Mouse (Mus musculus) liver, embryonic 13.5 days (tissue): ENCODE data around the gene Srpk1. TPM values are rescaled to one million over a fixed set of nuclear protein-coding genes. Genes with fewer than 3 reads are reported as not detected.
A peak's percentile ranks its signal among the peaks of the same experiment; 100 is the strongest.

ENCODE experiments used
- ATAC-seq: fragments of 200-750 bp; cut with Nextera tagmentation; 2 replicates; pipeline ENCODE4 v1.8.0; 2017; ENCODE audit warnings: low read depth, mild to moderate bottlenecking, moderate number of reproducible peaks, moderate library complexity
- DNase-seq: peaks from one replicate; pipeline ENCODE4 v3.0.0; 2022
- H3K27ac ChIP-seq: fragments of 300-500 bp; sonication (generic); 2 replicates; pipeline ENCODE4 v1.5.1; 2015; ENCODE audit warnings: moderate library complexity, mild to moderate bottlenecking, inconsistent platforms
- H3K27me3 ChIP-seq: fragments of 300-500 bp; sonication (generic); 2 replicates; pipeline ENCODE4 v1.6.1; 2015; ENCODE audit warnings: mild to moderate bottlenecking, inconsistent platforms
- H3K36me3 ChIP-seq: fragments of 300-500 bp; sonication (generic); 2 replicates; pipeline ENCODE4 v1.6.1; 2015; ENCODE audit warnings: mild to moderate bottlenecking, inconsistent platforms
- H3K4me1 ChIP-seq: fragments of 300-500 bp; sonication (generic); replicated peaks from 2 replicates; pipeline ENCODE4 v1.6.1; 2015; ENCODE audit warnings: inconsistent platforms
- H3K4me2 ChIP-seq: fragments of 300-500 bp; sonication (generic); 2 replicates; pipeline ENCODE4 v1.6.1; 2015; ENCODE audit warnings: inconsistent platforms, mild to moderate bottlenecking, moderate library complexity
- H3K4me3 ChIP-seq: fragments of 300-500 bp; sonication (generic); replicated peaks from 2 replicates; pipeline ENCODE4 v1.5.1; 2015; ENCODE audit warnings: mild to moderate bottlenecking, inconsistent platforms
- H3K9ac ChIP-seq: fragments of 300-500 bp; sonication (generic); 2 replicates; pipeline ENCODE4 v1.6.1; 2015; ENCODE audit warnings: mild to moderate bottlenecking, inconsistent platforms
- H3K9me3 ChIP-seq: fragments of 300-500 bp; sonication (generic); replicated peaks from 2 replicates; pipeline ENCODE4 v1.6.1; 2016; ENCODE audit warnings: inconsistent platforms
- WGBS: fragments of 180-500 bp; shearing (Covaris S2); methylation state at CpG from one replicate; pipeline ENCODE4 v1.1.7; 2015; ENCODE audit not compliant: insufficient replicate concordance; 5-methylcytosine and 5-hydroxymethylcytosine counted together
- polyA plus RNA-seq: library from polyadenylated mRNA; unstranded; fragments of >200 nt; fragmentation: Nextera tagmentation; extraction: Ambion mirVana; gene quantifications from 2 replicates; pipeline ENCODE4 v1.2.1, GENCODE M21; 2015

Gene Srpk1
- polyA plus RNA-seq, result 54.3 and 57.7 TPM in 2 replicates

DNA sequence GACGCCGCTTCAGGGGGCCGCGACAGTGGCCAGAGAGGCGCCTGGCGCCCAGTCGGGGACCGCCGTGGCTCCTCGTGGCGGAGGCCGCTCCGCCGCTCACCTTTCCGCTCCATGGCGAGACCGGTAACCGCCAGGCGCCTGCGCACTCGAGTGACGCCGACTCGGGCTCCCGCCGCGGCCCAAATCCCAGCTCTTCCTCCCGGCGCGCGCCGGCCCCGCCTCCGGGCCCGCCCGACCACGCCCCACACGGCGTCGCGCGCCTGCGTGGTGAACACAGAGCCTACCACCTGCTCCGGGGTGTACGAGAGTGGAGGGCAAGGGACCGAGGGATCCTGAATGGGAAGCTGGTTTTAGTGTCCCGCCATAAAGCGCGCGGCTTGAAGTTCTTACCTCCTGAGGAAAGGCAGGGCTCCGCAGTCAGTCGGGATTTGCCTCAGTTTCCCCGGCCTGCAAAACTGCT is at the start of gene Srpk1:
Gene Srpk1 (minus strand): TSS at position 410 of the 460 bp plus-strand sequence.
- DNase-seq (peak; percentile 82), ATAC-seq (peak; percentile 87)
- under 1% methylated on average over 41 of the region's 53 CpGs for WGBS
- Histone ChIP-seq H3K27me3 (no peaks in the 10 kb centered on the region), H3K36me3 (peaks cover 17% of the 10 kb centered on the region), H3K27ac (peak within 1 kb of the TSS; percentile 88), H3K4me1 (peaks cover 48% of the 10 kb centered on the region), H3K4me3 (peak within 1 kb of the TSS; percentile 96), H3K9ac (peak within 1 kb of the TSS; percentile 96), H3K4me2 (peak within 1 kb of the TSS; percentile 97), H3K9me3 (no peaks in the 10 kb centered on the region)

DNA sequence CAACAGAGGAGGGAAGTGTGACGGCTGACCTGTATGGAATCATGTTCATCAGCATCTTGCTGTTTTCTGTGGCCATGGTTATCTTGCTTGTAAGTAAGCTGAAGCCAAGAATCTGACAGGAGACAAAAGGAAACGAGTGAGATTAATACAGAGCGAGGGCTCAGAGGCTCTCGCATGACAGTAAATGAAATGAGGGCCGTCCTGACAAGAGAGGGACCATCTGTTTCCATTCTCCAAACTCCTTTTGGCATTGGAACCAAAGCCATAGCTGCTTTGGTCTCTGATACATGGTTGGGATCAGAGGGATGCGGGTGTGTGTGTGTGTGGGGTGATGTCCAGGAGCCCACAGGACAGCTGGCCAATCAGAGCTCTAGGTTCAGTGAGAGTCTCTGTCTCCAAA is 37.1 kb upstream of the Srpk1 start:
- H3K36me3 ChIP-seq, result no peaks in the 10 kb centered on the region
- DNase-seq, result no peak
- peaks cover 4% of the 10 kb centered on the region for H3K4me1 ChIP-seq
- no peaks in the 10 kb centered on the region for H3K27me3 ChIP-seq
- H3K4me2 ChIP-seq, result no peak overlapping the region
- no peaks in the 10 kb centered on the region for H3K9me3 ChIP-seq
- no peak overlapping the region for H3K9ac ChIP-seq
- H3K27ac ChIP-seq, result no peak overlapping the region
- no peak overlapping the region for H3K4me3 ChIP-seq
- 50% methylated on average over 6 of the region's 6 CpGs for WGBS
- ATAC-seq, result no peak

DNA sequence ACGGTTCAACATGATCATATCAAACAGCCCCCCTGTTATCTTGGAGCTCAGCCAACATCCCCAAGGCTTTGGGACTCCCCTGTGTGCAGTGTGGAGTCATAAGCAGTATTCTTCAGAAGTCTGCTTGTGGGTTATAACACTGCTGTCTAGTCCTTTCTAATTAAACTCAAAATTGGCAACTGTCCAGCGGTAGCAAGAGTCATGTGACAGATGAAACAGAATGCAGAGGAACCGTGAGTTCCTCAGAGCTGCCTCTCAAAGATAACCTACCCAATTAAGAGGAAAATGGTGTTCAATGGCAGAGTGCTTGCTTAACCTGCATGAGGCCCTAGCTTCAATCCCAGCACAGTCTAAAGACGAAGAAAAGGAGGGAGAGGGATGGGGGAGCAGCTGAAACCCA is 35.4 kb upstream of the Srpk1 start:
- WGBS, result 34% methylated on average over 4 of the region's 4 CpGs
- Histone ChIP-seq H3K4me1 (peaks cover 4% of the 10 kb centered on the region), H3K27me3 (no peaks in the 10 kb centered on the region), H3K9me3 (no peaks in the 10 kb centered on the region), H3K4me2 (no peak overlapping the region), H3K36me3 (no peaks in the 10 kb centered on the region), H3K9ac (no peak overlapping the region), H3K27ac (no peak overlapping the region), H3K4me3 (no peak overlapping the region)
- ATAC-seq (no peak), DNase-seq (no peak)

DNA sequence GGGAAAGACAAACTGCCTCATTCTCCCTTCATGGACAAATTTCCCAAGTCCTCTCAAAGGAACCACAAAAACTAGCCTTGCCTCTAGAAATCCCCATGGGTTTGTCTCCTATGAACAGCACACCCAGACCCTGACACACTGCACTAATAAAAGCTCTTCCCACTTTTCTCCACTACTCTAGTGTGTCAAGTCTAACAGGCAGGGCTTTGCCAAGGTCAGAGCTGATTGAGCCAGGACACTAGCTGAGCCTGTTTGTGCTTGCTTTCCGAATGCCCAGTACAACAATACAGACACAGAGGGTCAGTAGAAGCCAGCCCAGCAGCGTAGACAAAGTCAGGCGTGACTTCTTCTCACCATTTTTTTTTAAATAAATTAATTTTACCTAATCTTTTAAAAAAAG is 27.8 kb upstream of the Srpk1 start:
- H3K4me1 ChIP-seq, result no peaks in the 10 kb centered on the region
- no peak overlapping the region for H3K4me2 ChIP-seq
- ATAC-seq (no peak), DNase-seq (no peak)
- H3K9me3 ChIP-seq, result no peaks in the 10 kb centered on the region
- no peaks in the 10 kb centered on the region for H3K36me3 ChIP-seq
- no peak overlapping the region for H3K27ac ChIP-seq
- H3K4me3 ChIP-seq, result no peak overlapping the region
- WGBS, result 71% methylated on average over 3 of the region's 3 CpGs
- no peak overlapping the region for H3K9ac ChIP-seq
- no peaks in the 10 kb centered on the region for H3K27me3 ChIP-seq

DNA sequence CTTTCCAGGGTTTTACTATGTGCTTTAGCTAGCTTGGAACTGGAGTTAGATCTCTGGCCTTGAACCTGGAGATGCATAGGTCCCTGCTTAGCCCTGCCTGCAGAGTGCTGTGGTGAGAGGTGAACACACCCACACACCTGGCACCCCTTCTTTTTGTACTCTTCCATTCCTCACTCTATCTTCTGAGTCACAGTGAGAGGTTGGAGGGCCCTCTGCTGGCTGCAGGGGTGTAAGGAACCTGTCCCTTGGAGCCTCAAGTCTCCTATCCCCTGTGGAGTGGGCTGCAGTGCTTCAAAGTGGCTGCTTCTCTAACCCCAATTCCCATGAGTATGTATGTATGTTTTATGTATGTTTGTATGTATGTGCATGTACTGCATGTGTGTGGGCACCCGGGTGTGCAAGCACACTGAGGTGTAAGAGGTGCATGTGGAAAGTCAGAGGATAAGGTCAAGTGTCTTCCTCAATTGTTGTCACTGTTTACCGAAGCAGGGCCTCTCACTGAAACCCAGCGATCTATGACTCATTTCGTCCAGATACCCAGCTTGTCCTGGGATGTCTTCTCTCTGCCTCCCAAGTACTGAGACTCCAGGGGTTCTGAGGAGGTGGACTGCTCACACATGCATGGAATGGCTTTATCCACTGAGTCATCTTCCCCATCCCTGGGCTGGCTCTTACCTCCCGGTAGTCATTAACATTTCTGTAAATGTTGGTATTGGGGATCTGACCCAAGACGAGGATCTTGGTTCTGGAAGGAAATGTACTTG is 26.3 kb upstream of the Srpk1 start:
- Histone ChIP-seq H3K4me3 (no peak overlapping the region), H3K9me3 (no peaks in the 10 kb centered on the region), H3K9ac (no peak overlapping the region), H3K36me3 (no peaks in the 10 kb centered on the region), H3K27me3 (0 out of 2 replicates have a peak, but pooled peaks cover 4% of the 10 kb centered on the region), H3K27ac (no peak overlapping the region), H3K4me2 (no peak overlapping the region), H3K4me1 (no peaks in the 10 kb centered on the region)
- DNase-seq, result peak; percentile 6
- WGBS, result 36% methylated on average over 6 of the region's 6 CpGs
- no peak for ATAC-seq

DNA sequence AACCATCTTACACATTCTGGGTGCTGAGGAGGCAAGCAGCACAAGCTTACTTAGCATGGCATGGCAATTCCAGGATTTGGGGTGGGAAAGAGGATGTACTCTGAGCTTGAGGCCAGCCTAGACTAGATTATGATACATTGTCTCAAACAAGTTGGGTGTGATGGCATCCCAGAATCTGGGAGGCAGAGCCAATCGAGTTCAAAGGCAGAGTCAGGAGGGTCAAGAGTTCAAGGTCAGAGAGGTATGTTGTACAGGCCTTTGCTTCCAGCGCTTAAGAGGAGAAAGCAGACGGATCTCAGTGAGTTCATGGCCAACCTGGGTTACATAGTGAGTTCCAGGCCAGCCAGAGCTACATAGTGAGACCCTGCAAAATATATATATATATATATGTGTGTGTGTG is 23.7 kb upstream of the Srpk1 start:
- WGBS, result 39% methylated on average over 3 of the region's 3 CpGs
- no peaks in the 10 kb centered on the region for H3K9me3 ChIP-seq
- no peak overlapping the region for H3K9ac ChIP-seq
- no peak overlapping the region for H3K27ac ChIP-seq
- H3K4me1 ChIP-seq, result no peaks in the 10 kb centered on the region
- DNase-seq (no peak), ATAC-seq (no peak)
- H3K4me2 ChIP-seq, result no peak overlapping the region
- peaks cover 17% of the 10 kb centered on the region; the same call in 1 of the 2 replicates for H3K27me3 ChIP-seq
- no peaks in the 10 kb centered on the region for H3K36me3 ChIP-seq
- H3K4me3 ChIP-seq, result no peak overlapping the region

DNA sequence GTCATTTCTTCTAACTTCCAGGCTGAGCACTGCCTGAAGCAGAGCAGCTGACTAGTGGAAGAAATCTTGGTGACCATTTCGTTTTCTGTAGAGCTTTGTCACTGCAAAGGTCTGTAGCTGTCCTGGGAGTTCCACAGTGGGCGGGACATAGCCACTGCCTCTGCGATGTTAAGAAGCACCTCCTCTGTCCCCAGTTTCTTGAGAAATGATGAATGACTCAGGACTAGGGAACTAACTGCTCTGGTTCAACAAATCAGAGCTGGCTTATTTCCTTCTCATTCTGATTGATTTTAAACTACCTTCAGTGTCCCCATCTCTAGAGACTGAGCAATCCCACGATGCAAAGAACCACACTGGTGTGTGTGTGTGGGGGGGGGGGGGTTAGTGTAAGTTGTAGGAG is 21.6 kb upstream of the Srpk1 start:
- Histone ChIP-seq H3K9me3 (no peaks in the 10 kb centered on the region), H3K4me2 (no peak overlapping the region), H3K27ac (no peak overlapping the region), H3K4me3 (no peak overlapping the region), H3K27me3 (peaks cover 17% of the 10 kb centered on the region; the same call in 1 of the 2 replicates), H3K36me3 (no peaks in the 10 kb centered on the region), H3K9ac (no peak overlapping the region), H3K4me1 (no peaks in the 10 kb centered on the region)
- ATAC-seq, result no peak
- no peak for DNase-seq
- WGBS, result 26% methylated on average over 4 of the region's 4 CpGs

DNA sequence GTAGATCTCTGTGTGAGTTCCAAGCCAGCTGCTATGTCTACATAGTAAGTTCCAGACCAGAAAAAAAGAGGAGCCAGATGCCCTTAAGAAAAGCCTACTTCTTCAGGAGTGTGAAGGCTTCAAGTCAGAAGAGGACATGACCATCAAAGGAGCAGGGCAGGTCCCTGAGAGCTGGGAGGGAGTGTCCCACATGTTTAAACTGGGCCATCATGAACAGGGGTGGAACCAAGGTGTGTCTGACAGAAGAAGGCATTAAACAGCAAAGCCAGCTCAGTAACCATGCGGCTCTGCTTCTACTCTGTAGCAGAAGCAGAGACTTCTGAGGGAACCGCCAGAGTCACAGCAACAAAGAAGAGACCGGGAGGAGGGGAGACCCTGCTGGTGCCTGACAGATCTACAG is 21.2 kb upstream of the Srpk1 start:
- H3K27ac ChIP-seq, result no peak overlapping the region
- ATAC-seq, result no peak

DNA sequence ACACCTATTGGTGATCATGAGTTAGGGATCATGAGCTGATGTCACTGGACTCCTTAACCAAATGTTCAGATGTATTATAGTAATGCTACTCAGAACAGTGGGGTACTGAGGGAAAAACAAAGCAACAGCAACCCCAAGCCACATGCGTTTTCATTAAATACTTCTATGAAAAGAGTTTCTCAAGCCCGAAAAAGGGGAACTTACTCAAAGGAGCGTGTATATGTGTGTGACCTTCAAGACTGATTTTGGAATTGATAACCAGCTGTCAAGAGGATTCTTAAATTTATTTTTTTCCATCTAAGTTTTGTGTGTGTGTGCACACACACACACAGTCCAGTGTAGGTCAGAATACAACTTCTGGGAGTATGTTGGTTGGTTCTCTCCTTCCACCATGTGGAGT is 17.6 kb upstream of the Srpk1 start:
- Histone ChIP-seq H3K9me3 (no peaks in the 10 kb centered on the region), H3K27ac (no peak overlapping the region), H3K27me3 (peaks cover 21% of the 10 kb centered on the region; the same call in 1 of the 2 replicates), H3K9ac (no peak overlapping the region), H3K4me2 (no peak overlapping the region), H3K36me3 (no peaks in the 10 kb centered on the region), H3K4me3 (no peak overlapping the region), H3K4me1 (no peaks in the 10 kb centered on the region)
- ATAC-seq, result no peak
- no peak for DNase-seq
- 22% methylated on average over 3 of the region's 3 CpGs for WGBS

More for the DNA sequence above, 21.2 kb upstream of the Srpk1 start:
- no peak overlapping the region for H3K9ac ChIP-seq
- no peaks in the 10 kb centered on the region for H3K9me3 ChIP-seq
- peaks cover 17% of the 10 kb centered on the region; the same call in 1 of the 2 replicates for H3K27me3 ChIP-seq
- 41% methylated on average over 3 of the region's 3 CpGs for WGBS
- no peaks in the 10 kb centered on the region for H3K4me1 ChIP-seq
- H3K4me3 ChIP-seq, result no peak overlapping the region
- no peaks in the 10 kb centered on the region for H3K36me3 ChIP-seq
- no peak for DNase-seq
- H3K4me2 ChIP-seq, result no peak overlapping the region

DNA sequence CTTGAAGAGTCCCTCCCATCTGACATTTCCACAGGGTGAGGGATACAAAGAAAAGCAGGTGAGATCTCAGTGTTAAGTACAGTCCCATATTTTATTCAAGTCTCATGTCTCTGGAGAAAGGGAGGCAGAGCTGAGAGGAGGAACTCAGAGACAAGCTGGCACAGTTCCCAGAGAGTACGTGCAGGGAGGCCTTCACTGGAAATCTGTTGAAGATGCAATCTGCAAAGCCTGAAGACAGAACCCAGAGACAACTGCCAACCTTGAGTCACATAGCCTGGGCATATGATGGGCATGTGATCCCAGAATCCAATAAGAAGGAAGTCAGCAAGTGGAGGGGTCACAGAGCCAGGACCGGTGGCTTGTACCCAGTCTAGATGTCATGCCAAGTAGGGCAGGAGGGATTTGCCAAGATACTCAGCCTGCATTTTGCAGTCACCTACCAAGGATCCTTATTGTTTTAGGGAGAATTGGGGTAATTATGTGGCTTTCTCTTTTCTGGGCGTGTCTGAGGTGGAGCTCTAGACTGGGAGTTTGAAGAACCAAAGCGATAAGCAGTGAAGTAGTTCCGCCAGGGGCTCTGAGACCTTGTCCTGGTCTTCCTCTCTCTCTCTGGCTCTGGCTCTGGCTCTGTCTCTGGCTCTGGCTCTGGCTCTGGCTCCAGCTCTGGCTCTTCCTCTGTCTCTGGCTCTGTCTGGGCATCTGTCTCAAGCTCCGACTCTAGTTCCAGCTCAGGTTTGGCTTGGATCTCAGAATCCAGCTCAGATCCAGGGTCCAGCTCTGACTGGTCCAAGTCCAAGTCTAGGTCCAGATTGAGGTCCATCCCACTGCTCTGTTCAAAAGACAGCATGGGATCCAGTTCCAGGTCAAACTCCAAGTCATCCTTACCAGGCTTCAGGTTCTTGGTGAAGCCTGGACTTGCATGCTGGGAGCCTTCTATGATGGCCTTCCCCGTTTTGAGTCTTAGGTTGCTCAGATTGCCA is 15.5 kb upstream of the Srpk1 start:
- ATAC-seq (no peak), DNase-seq (no peak)
- no peaks in the 10 kb centered on the region for H3K4me1 ChIP-seq
- no peak overlapping the region for H3K4me3 ChIP-seq
- peaks cover 17% of the 10 kb centered on the region; the same call in 1 of the 2 replicates for H3K27me3 ChIP-seq
- H3K4me2 ChIP-seq, result no peak overlapping the region
- H3K36me3 ChIP-seq, result no peaks in the 10 kb centered on the region
- H3K27ac ChIP-seq, result no peak overlapping the region
- no peaks in the 10 kb centered on the region for H3K9me3 ChIP-seq
- WGBS, result 66% methylated on average over 7 of the region's 7 CpGs
- no peak overlapping the region for H3K9ac ChIP-seq

DNA sequence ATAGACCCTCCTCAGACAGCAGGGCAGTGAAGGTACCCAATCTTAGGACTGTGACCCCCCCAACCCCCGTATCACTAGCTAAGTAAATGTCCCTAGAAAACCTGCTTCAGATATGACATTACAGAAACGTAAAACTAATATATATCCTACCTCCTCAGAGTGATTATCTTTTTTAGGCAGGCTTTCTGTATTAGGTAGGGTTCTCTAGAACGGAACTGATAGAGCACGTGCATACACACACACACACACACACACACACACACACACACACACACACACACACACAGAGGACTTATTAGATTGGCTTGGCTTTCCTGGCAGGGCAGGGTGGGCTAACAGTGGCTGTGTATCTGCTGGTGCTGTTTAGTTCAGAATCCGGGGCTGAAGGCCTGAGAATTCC is 13.3 kb upstream of the Srpk1 start:
- no peaks in the 10 kb centered on the region for H3K4me1 ChIP-seq
- no peak for ATAC-seq
- H3K9me3 ChIP-seq, result no peaks in the 10 kb centered on the region
- no peak overlapping the region for H3K4me2 ChIP-seq
- no peaks in the 10 kb centered on the region for H3K36me3 ChIP-seq
- H3K4me3 ChIP-seq, result no peak overlapping the region
- H3K27me3 ChIP-seq, result 0 out of 2 replicates have a peak, but pooled peaks cover 4% of the 10 kb centered on the region
- no peak for DNase-seq
- no peak overlapping the region for H3K9ac ChIP-seq
- 31% methylated on average over 5 of the region's 5 CpGs for WGBS
- H3K27ac ChIP-seq, result no peak overlapping the region
